Mouse (Mus musculus) lung, embryonic 15.5 days (tissue): ENCODE measurements around the gene Cct7. TPM values are rescaled to one million over a fixed set of nuclear protein-coding genes. Genes with fewer than 3 reads are reported as not detected.
A peak's percentile ranks its signal among the peaks of the same experiment; 100 is the strongest.

Experiments
- ATAC-seq: fragments of 200-750 bp; cut with Nextera tagmentation; 2 replicates; pipeline ENCODE4 v1.8.0; 2017; ENCODE audit warnings: moderate number of reproducible peaks, borderline replicate concordance; ENCODE audit not compliant: low FRiP score, low TSS enrichment; ENCODE audit errors: extremely low read depth
- H3K27ac ChIP-seq: fragments of 300-500 bp; sonication (generic); 2 replicates; pipeline ENCODE4 v1.5.1; 2015; ENCODE audit warnings: moderate library complexity, mild to moderate bottlenecking, inconsistent platforms
- H3K27me3 ChIP-seq: fragments of 300-500 bp; sonication (generic); 2 replicates; pipeline ENCODE4 v1.6.1; 2015; ENCODE audit warnings: inconsistent platforms
- H3K36me3 ChIP-seq: fragments of 300-500 bp; sonication (generic); 2 replicates; pipeline ENCODE4 v1.6.1; 2015; ENCODE audit warnings: inconsistent platforms
- H3K4me1 ChIP-seq: fragments of 300-500 bp; sonication (generic); 2 replicates; pipeline ENCODE4 v1.6.1; 2015; ENCODE audit warnings: inconsistent platforms
- H3K4me2 ChIP-seq: fragments of 300-500 bp; sonication (generic); 2 replicates; pipeline ENCODE4 v1.6.1; 2015; ENCODE audit warnings: inconsistent platforms, mild to moderate bottlenecking, moderate library complexity
- H3K4me3 ChIP-seq: fragments of 300-500 bp; sonication (generic); 2 replicates; pipeline ENCODE4 v1.5.1; 2015; ENCODE audit warnings: mild to moderate bottlenecking, inconsistent platforms
- H3K9ac ChIP-seq: fragments of 300-500 bp; sonication (generic); 2 replicates; pipeline ENCODE4 v1.6.1; 2015; ENCODE audit warnings: inconsistent platforms
- H3K9me3 ChIP-seq: fragments of 300-500 bp; sonication (generic); 2 replicates; pipeline ENCODE4 v1.6.1; 2016; ENCODE audit warnings: inconsistent platforms
- WGBS: fragments of 180-500 bp; shearing (Covaris S2); methylation state at CpG from one replicate; pipeline ENCODE4 v1.1.7; 2015; 5-methylcytosine and 5-hydroxymethylcytosine counted together
- polyA plus RNA-seq: library from polyadenylated mRNA; unstranded; fragments of >200 nt; fragmentation: Nextera tagmentation; extraction: Ambion mirVana; gene quantifications from 2 replicates; pipeline ENCODE4 v1.2.1, GENCODE M21; 2015

The Cct7 gene
- polyA plus RNA-seq, result 502 and 506 TPM in 2 replicates

DNA sequence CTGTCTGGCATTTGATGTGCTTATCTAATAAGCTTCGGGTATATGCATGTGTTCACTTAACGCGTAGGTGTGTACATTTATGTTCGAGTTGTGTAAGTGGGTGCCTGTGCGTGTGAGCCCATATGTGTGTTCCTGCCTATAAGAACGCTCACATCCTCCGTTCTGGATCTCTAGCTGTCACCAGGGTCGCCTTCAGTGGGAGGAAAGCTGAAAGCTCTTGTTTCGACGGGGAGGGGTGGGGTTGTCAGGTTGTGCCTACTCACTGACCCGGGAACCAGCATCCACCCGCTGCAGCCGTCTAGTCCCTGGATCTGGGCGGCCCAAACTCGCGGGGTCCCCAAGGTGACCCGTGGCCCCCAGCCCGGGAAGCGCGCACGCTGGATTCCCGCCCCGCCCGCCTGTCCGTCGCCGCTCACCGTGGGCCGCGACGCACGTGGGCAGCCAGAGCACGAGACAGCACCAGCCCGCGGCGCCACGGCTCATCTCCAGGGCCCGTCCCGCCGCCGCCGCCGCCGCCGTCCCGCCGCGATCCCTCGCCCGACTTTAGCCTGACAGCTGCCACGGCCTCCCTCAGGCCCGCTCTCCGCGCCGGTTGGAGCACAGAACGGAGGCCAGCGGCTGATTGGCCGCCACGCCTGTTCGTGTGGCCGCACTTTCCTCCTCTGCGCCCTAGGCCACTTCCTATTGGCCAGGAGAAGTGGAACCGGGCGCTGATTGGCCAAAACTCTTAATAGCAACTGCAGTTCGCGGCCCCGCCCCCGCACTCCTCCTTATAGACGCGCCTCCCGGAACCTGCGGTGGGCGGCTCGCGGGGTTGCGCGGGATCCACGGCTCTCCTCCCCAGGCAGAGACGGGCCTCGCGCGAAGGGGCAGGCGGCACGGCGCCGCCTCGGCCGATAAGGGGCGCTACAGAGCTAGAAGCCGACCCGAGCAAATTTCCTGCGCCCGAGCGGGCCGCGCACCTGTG, at the start of gene Cct7:
Gene Cct7 (plus strand): TSS at position 818 of the 967 bp plus-strand sequence.
- WGBS, result 2% methylated on average over 85 of the region's 96 CpGs
- Histone ChIP-seq H3K27me3 (no peaks in the 10 kb centered on the region), H3K36me3 (peaks cover 16% of the 10 kb centered on the region), H3K4me1 (peaks cover 35% of the 10 kb centered on the region), H3K9ac (peak within 1 kb of the TSS; percentile 89), H3K4me3 (peak within 1 kb of the TSS; percentile 71), H3K9me3 (no peaks in the 10 kb centered on the region), H3K27ac (peak within 1 kb of the TSS; percentile 95), H3K4me2 (peak within 1 kb of the TSS; percentile 88)
- peak; percentile 95 for ATAC-seq

GRCm38 (mm10) chr6:85402613-85403012, 48.7 kb upstream of the Cct7 start:
- WGBS, result 57% methylated on average over 2 of the region's 2 CpGs
- H3K9ac ChIP-seq, result no peak overlapping the region
- H3K4me3 ChIP-seq, result no peak overlapping the region
- H3K27ac ChIP-seq, result no peak overlapping the region
- ATAC-seq, result no peak
- no peaks in the 10 kb centered on the region for H3K4me1 ChIP-seq
- no peaks in the 10 kb centered on the region for H3K9me3 ChIP-seq
- H3K27me3 ChIP-seq, result peaks cover 5% of the 10 kb centered on the region
- H3K4me2 ChIP-seq, result no peak overlapping the region
- no peaks in the 10 kb centered on the region for H3K36me3 ChIP-seq

DNA sequence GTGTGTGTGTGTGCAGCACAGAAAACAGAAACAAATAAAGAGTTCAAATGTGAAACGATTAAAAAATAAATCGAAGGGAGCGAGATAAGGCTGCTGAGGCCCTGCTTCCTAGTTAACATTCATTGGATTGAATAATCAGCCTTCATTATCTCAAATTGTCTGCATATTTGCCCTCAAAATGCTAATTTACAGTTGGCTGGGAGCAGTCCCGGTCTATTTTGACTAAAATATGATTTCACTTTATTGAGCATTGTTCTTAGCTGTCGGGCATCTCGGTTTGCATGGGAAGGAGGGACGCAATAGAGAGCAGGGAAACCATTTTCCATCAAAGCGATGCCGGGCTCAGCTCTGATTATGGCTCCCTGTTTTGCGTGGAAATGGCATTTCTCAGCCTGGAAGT, 48.3 kb upstream of the Cct7 start:
- Histone ChIP-seq H3K36me3 (no peaks in the 10 kb centered on the region), H3K9ac (no peak overlapping the region), H3K4me1 (no peaks in the 10 kb centered on the region), H3K27ac (no peak overlapping the region), H3K9me3 (no peaks in the 10 kb centered on the region), H3K27me3 (peaks cover 9% of the 10 kb centered on the region), H3K4me2 (no peak overlapping the region), H3K4me3 (no peak overlapping the region)
- WGBS, result 80% methylated on average over 10 of the region's 10 CpGs
- ATAC-seq, result no peak

- peak overlapping the region; percentile 23 for H3K4me2 ChIP-seq
Measured at GRCm38 (mm10) chr6:85409003-85409402, 42.3 kb upstream of the Cct7 start.

GRCm38 (mm10) chr6:85410771-85411273, 40.5 kb upstream of the Cct7 start:
- 9% methylated on average over 13 of the region's 13 CpGs for WGBS
- no peak overlapping the region for H3K4me2 ChIP-seq
- peak; percentile 69; the same call in 1 of the 2 replicates for ATAC-seq
- H3K4me1 ChIP-seq, result no peaks in the 10 kb centered on the region
- H3K4me3 ChIP-seq, result no peak overlapping the region
- H3K27ac ChIP-seq, result 0 out of 2 replicates have a peak overlapping the region, but pooled peaks have one; percentile 1
- H3K9me3 ChIP-seq, result no peaks in the 10 kb centered on the region
- no peak overlapping the region for H3K9ac ChIP-seq
- no peaks in the 10 kb centered on the region for H3K36me3 ChIP-seq
- H3K27me3 ChIP-seq, result peaks cover 35% of the 10 kb centered on the region

More at GRCm38 (mm10) chr6:85409003-85409402, 42.3 kb upstream of the Cct7 start:
- no peak for ATAC-seq
- Histone ChIP-seq H3K36me3 (no peaks in the 10 kb centered on the region), H3K4me1 (no peaks in the 10 kb centered on the region), H3K9me3 (no peaks in the 10 kb centered on the region), H3K9ac (no peak overlapping the region), H3K27me3 (peaks cover 35% of the 10 kb centered on the region), H3K27ac (no peak overlapping the region), H3K4me3 (no peak overlapping the region)
- 4% methylated on average over 31 of the region's 31 CpGs for WGBS

DNA sequence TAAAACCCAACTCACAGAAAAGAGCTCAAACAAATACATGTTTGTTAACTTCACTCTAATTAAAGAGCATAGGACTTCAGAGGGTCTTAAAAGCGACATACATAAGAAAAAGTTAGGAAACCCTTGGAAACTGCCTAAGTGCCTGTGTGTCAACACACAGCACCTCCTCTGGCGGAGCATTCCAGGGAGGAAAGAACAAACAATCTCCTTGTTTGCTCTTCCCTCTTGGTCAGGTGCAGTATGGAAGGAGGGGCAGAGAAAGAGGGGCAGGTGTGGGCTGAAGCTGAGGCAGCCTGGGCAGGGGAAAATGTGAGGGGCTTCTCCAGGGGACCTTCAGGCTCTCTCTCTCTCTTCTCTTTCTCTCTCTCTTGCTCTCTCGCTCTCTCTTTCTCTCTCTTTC, 35.5 kb upstream of the Cct7 start:
- 38% methylated on average over 3 of the region's 3 CpGs for WGBS
- Histone ChIP-seq H3K4me1 (no peaks in the 10 kb centered on the region), H3K36me3 (no peaks in the 10 kb centered on the region), H3K27ac (peak overlapping the region; percentile 87), H3K4me2 (peak overlapping the region; percentile 3; the same call in 1 of the 2 replicates), H3K4me3 (no peak overlapping the region), H3K9me3 (no peaks in the 10 kb centered on the region), H3K27me3 (no peaks in the 10 kb centered on the region), H3K9ac (no peak overlapping the region)
- ATAC-seq, result no peak

DNA sequence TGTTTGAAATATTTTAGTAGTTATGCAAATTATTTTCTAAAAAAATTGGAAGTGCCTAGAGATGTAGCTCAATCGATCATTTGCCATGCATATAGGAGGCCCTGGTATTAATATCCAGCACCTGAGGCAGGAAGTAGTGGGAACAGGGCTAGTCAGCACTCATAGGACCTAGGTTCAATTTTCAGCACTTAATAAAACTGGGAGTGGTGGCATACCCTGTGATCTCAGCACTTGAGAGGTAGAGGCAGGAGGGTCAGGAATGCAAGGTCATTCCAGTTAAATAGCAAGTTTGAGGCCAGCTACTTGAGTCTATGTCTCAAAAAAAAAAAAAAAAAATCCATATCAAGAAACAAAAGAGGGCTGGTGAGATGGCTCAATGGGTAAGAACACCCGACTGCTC, 32.2 kb upstream of the Cct7 start:
- 0 out of 2 replicates have a peak, but pooled peaks cover 11% of the 10 kb centered on the region for H3K4me1 ChIP-seq
- H3K27me3 ChIP-seq, result no peaks in the 10 kb centered on the region; the same call in 1 of the 2 replicates
- no peak overlapping the region for H3K9ac ChIP-seq
- H3K36me3 ChIP-seq, result no peaks in the 10 kb centered on the region
- H3K4me2 ChIP-seq, result no peak overlapping the region
- ATAC-seq, result no peak; the same call in 1 of the 2 replicates
- WGBS, result 42% methylated on average over 2 of the region's 2 CpGs
- no peaks in the 10 kb centered on the region for H3K9me3 ChIP-seq
- H3K27ac ChIP-seq, result peak overlapping the region; percentile 61
- no peak overlapping the region for H3K4me3 ChIP-seq

DNA sequence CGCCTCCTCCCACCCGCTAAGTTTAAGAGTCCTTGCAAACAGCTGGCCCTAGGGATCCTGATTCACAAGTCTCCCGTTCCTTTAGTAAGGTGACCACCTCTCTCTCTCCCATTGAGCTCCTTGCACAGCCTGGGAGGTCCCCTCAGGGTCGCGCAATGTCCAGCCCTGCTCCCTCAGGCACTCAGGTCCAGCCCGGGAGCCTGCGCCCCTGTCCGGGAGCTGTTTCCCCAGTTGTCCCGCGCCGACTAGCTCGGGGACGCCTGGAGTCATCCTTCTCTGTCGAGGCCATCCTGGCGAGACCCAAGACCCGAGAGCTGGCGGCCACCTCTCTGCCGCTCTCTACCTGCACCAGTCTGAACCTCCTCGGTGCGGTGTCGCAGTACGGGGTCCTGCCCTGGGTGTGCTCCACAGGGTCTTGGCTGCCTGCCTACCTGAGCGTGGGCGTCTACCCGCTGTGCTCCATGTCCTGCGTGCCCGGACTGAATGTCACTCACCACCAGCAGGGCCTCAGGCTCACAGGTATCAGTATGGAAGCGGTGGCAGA, 27.4 kb upstream of the Cct7 start, which contains the start of gene Noto:
Gene Noto (plus strand): TSS at position 51 of the 544 bp plus-strand sequence.
- Histone ChIP-seq H3K27me3 (no peaks in the 10 kb centered on the region; the same call in 1 of the 2 replicates), H3K4me2 (peak within 1 kb of the TSS; percentile 22; the same call in 1 of the 2 replicates), H3K9ac (no peak within 1 kb of the TSS), H3K9me3 (no peaks in the 10 kb centered on the region), H3K4me1 (0 out of 2 replicates have a peak, but pooled peaks cover 11% of the 10 kb centered on the region), H3K36me3 (no peaks in the 10 kb centered on the region), H3K27ac (peak within 1 kb of the TSS; percentile 57), H3K4me3 (no peak within 1 kb of the TSS)
- no peak for ATAC-seq
- 10% methylated on average over 28 of the region's 28 CpGs for WGBS

DNA sequence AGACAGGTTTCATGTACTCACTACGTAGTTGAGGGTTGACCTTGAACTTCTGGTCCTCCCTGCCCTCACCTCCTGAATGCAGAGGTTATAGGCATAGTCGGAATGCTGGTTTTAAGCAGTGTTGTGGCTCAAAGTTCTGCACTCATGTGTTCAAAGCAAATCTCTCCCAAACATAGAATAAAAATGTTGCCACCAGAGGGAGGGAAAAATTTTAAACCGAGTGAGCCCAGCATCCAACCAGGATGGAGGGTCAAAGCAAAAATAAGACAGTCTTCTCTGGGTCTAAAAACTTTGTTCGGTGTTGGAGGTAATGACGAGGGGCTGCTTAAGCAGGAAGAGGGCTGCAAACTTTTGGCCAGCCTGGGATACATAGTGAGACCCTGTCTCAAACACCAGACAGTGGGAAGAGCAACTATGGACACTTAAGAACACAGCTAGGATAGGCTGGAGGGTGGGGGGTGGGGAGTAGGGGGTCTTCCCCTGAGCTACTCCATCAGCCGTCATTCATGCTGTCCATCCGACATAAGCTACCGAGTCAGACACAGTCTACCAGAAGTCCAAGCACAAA, 20.0 kb upstream of the Cct7 start:
- ATAC-seq, result peak; percentile 64
- Histone ChIP-seq H3K4me2 (peak overlapping the region; percentile 71), H3K9me3 (no peaks in the 10 kb centered on the region), H3K36me3 (no peaks in the 10 kb centered on the region), H3K4me1 (peaks cover 18% of the 10 kb centered on the region), H3K4me3 (peak overlapping the region; percentile 92), H3K9ac (peak overlapping the region; percentile 73), H3K27ac (no peak overlapping the region; the same call in 1 of the 2 replicates), H3K27me3 (no peaks in the 10 kb centered on the region)
- WGBS, result 46% methylated on average over 8 of the region's 8 CpGs

- ATAC-seq, result peak; percentile 87
- Histone ChIP-seq H3K27me3 (no peaks in the 10 kb centered on the region), H3K4me1 (peaks cover 18% of the 10 kb centered on the region), H3K4me2 (peak within 1 kb of the TSS; percentile 71), H3K36me3 (no peaks in the 10 kb centered on the region), H3K4me3 (peak within 1 kb of the TSS; percentile 92), H3K27ac (no peak within 1 kb of the TSS; the same call in 1 of the 2 replicates), H3K9me3 (no peaks in the 10 kb centered on the region), H3K9ac (peak within 1 kb of the TSS; percentile 73)
- 2% methylated on average over 39 of the region's 39 CpGs for WGBS
Measured at GRCm38 (mm10) chr6:85431842-85432431, 19.4 kb upstream of the Cct7 start, which contains the start of gene Smyd5. Gene Smyd5 (plus strand): TSS chr6:85431989.

GRCm38 (mm10) chr6:85433865-85434264, 17.4 kb upstream of the Cct7 start:
- H3K9ac ChIP-seq, result no peak overlapping the region
- H3K27ac ChIP-seq, result no peak overlapping the region
- H3K4me1 ChIP-seq, result peaks cover 18% of the 10 kb centered on the region
- no peak overlapping the region for H3K4me3 ChIP-seq
- no peaks in the 10 kb centered on the region for H3K9me3 ChIP-seq
- ATAC-seq, result no peak
- no peaks in the 10 kb centered on the region for H3K36me3 ChIP-seq
- 75% methylated on average over 5 of the region's 5 CpGs for WGBS
- no peak overlapping the region for H3K4me2 ChIP-seq
- no peaks in the 10 kb centered on the region for H3K27me3 ChIP-seq
